Comparison of ENCODE assay signal across 8 mouse cellular contexts in genomic region chr10:5805243-5805730, GRCm38 (mm10). TPM values are rescaled to one million over a fixed set of nuclear protein-coding genes. Genes with fewer than 3 reads are reported as not detected.
A peak's percentile ranks its signal among the peaks of the same experiment; 100 is the strongest.
DNase-seq lines count a peak whose midpoint lies in the region; ATAC-seq and TF ChIP-seq lines count a peak whose summit lies in the region.

Gene Fbxo5, minus strand, starts transcription at chr10:5805600.

- no peaks in the 10 kb centered on the region for H3K9me3 ChIP-seq in G1E (replicated peaks)
- no peaks in the 10 kb centered on the region for H3K9me3 ChIP-seq in forebrain, embryonic 13.5 days (replicated peaks)
- H3K9me3 ChIP-seq in lung, embryonic 14.5 days (ENCODE audit: low read depth, low read length), result no peaks in the 10 kb centered on the region

- H3K9ac ChIP-seq in forebrain, embryonic 13.5 days, result peak within 1 kb of the TSS; percentile 71
- H3K9ac ChIP-seq in lung, embryonic 14.5 days, result peak within 1 kb of the TSS; percentile 74

- H3K27me3 ChIP-seq in G1E (ENCODE audit: insufficient read depth, low read length), result no peaks in the 10 kb centered on the region
- no peaks in the 10 kb centered on the region for H3K27me3 ChIP-seq in forebrain, embryonic 13.5 days
- H3K27me3 ChIP-seq in lung, embryonic 14.5 days (ENCODE audit: insufficient read depth, low read length), result no peaks in the 10 kb centered on the region
- H3K27me3 ChIP-seq in thymus, adult 2 months (ENCODE audit: control insufficient read depth, insufficient read depth, low read length), result no peaks in the 10 kb centered on the region

- TF ChIP-seq POLR2A in thymus, adult 2 months (IDR thresholded peaks at IDR 0.05; ENCODE audit: control insufficient read depth, extremely low read depth, insufficient read depth, low read length, poor library complexity), result 0 out of 2 replicates have a peak, but pooled peaks have one; percentile 44

- H3K4me3 ChIP-seq in G1E (ENCODE audit: low read depth, low read length), result peak within 1 kb of the TSS; percentile 94
- H3K4me3 ChIP-seq in forebrain, embryonic 13.5 days, result peak within 1 kb of the TSS; percentile 58
- H3K4me3 ChIP-seq in lung, embryonic 14.5 days (ENCODE audit: low read depth, low read length), result peak within 1 kb of the TSS; percentile 80
- peak within 1 kb of the TSS; percentile 57 for H3K4me3 ChIP-seq in thymus, adult 2 months (ENCODE audit: control insufficient read depth, insufficient read depth, low read length)

- H3K4me2 ChIP-seq in forebrain, embryonic 13.5 days, result peak within 1 kb of the TSS; percentile 92
- peak within 1 kb of the TSS; percentile 66 for H3K4me2 ChIP-seq in lung, embryonic 14.5 days

- peak; percentile 95 for DNase-seq in G1E (ENCODE audit: low spot score)
- DNase-seq in cerebellum, adult 11 months, result peak; percentile 99
- peak; percentile 99 for DNase-seq in heart, postnatal 14 days
- peak; percentile 98 to 99 for DNase-seq in layer of hippocampus, adult 18-20 months (ENCODE audit: low spot score in 2 of 2)
- DNase-seq in lung, embryonic 14.5 days, result peak; percentile 99
- DNase-seq in thymus, adult 2 months, result peak; percentile 98

- ATAC-seq in G1E (ENCODE audit: extremely low read depth, insufficient number of reproducible peaks, low FRiP score, poor library complexity, severe bottlenecking), result peak; percentile 80
- peak; percentile 97 for ATAC-seq in forebrain, embryonic 13.5 days
- ATAC-seq in lung, embryonic 14.5 days (ENCODE audit: insufficient read depth), result peak; percentile 94
- peak; percentile 95 for ATAC-seq in neutrophil, adult 5-6 weeks (ENCODE audit: extremely low read depth, insufficient number of reproducible peaks, low FRiP score, poor library complexity, severe bottlenecking)

- WGBS in forebrain, embryonic 13.5 days, result under 1% methylated on average over 42 of the region's 42 CpGs
- WGBS in lung, embryonic 14.5 days, result under 1% methylated on average over 42 of the region's 42 CpGs
- WGBS in thymus, adult 2 months, result under 1% methylated on average over 42 of the region's 42 CpGs

- H3K4me1 ChIP-seq in G1E (ENCODE audit: insufficient read depth, low read depth, low read length), result peaks cover 41% of the 10 kb centered on the region
- peaks cover 50% of the 10 kb centered on the region for H3K4me1 ChIP-seq in forebrain, embryonic 13.5 days
- 0 out of 2 replicates have a peak, but pooled peaks cover 2% of the 10 kb centered on the region for H3K4me1 ChIP-seq in lung, embryonic 14.5 days (ENCODE audit: insufficient read depth)
- H3K4me1 ChIP-seq in thymus, adult 2 months (replicated peaks; ENCODE audit: control insufficient read depth, insufficient read depth, low read length), result peaks cover 16% of the 10 kb centered on the region

- H3K27ac ChIP-seq in forebrain, embryonic 13.5 days, result peak within 1 kb of the TSS; percentile 82
- peak within 1 kb of the TSS; percentile 91 for H3K27ac ChIP-seq in lung, embryonic 14.5 days (ENCODE audit: low read depth)
- peak within 1 kb of the TSS; percentile 64 for H3K27ac ChIP-seq in thymus, adult 2 months (ENCODE audit: control insufficient read depth, insufficient read depth, low read length)

- intact Hi-C loops in heart, postnatal 14 days (cut with DNase I), result no loop called here

- peaks cover 27% of the 10 kb centered on the region for H3K36me3 ChIP-seq in G1E (replicated peaks)
- H3K36me3 ChIP-seq in forebrain, embryonic 13.5 days (ENCODE audit: poor library complexity, severe bottlenecking), result peaks cover 20% of the 10 kb centered on the region
- H3K36me3 ChIP-seq in lung, embryonic 14.5 days (ENCODE audit: insufficient read depth), result peaks cover 27% of the 10 kb centered on the region
- peaks cover 19% of the 10 kb centered on the region for H3K36me3 ChIP-seq in thymus, adult 2 months (ENCODE audit: control insufficient read depth, insufficient read depth, low read length)

- no peak for TF ChIP-seq CTCF in G1E (IDR thresholded peaks at IDR 0.05; ENCODE audit: low read depth, low read length)
- TF ChIP-seq CTCF in lung, embryonic 14.5 days (IDR thresholded peaks at IDR 0.05; ENCODE audit: low read depth), result no peak
- no peak for TF ChIP-seq CTCF in thymus, adult 2 months (IDR thresholded peaks at IDR 0.05; ENCODE audit: borderline replicate concordance, control insufficient read depth, extremely low read depth, insufficient read depth, low read length, poor library complexity)

RNA-seq across cellular contexts. Expression of gene Fbxo5, which starts in this region (rescaled TPM):
- total RNA-seq in G1E (2014; fragmentation: Nextera tagmentation), result 122 and 159 TPM in 2 replicates
- 78.8 and 83.1 TPM in 2 replicates for total RNA-seq in G1E (2017)
- polyA plus RNA-seq in G1E (2012), result 5.8 and 11.0 TPM in 2 replicates
- polyA plus RNA-seq in forebrain, embryonic 13.5 days (2015; fragmentation: Nextera tagmentation; extraction: Ambion mirVana), result 74.9 and 76.8 TPM in 2 replicates
- 1 to 10 TPM; 2.1 to 4.0 TPM for total RNA-seq in heart, postnatal 14 days (2021)
- 1 to 10 TPM in 1 of 2 experiments, under 1 TPM in 1; 0.89 to 1.6 TPM for total RNA-seq in layer of hippocampus, adult 18-20 months (2021)
- polyA plus RNA-seq in lung, embryonic 14.5 days (2014; fragmentation: Nextera tagmentation; extraction: Ambion mirVana), result 90.7 and 91.0 TPM in 2 replicates
- 6.1 and 7.8 TPM in 2 replicates for total RNA-seq in neutrophil, adult 5-6 weeks (2017)
- polyA plus RNA-seq in thymus, adult 2 months (2012; rRNA removed), result 17.6 and 23.8 TPM in 2 replicates

Comparison
In these comparisons a context has a peak if more than half of its experiments do, and no peak if none do; other contexts are left out.
1. Peak in every context shown above with its lines: DNase-seq, ATAC-seq, H3K4me3 ChIP-seq and H3K27ac ChIP-seq.